Mouse (Mus musculus): ENCODE results near the gene Ccdc113. TPM values are rescaled to one million over a fixed set of nuclear protein-coding genes. Genes with fewer than 3 reads are reported as not detected.

Ccdc113 gene
- not detected for polyA plus RNA-seq (2017; shearing (Covaris generic))

DNA sequence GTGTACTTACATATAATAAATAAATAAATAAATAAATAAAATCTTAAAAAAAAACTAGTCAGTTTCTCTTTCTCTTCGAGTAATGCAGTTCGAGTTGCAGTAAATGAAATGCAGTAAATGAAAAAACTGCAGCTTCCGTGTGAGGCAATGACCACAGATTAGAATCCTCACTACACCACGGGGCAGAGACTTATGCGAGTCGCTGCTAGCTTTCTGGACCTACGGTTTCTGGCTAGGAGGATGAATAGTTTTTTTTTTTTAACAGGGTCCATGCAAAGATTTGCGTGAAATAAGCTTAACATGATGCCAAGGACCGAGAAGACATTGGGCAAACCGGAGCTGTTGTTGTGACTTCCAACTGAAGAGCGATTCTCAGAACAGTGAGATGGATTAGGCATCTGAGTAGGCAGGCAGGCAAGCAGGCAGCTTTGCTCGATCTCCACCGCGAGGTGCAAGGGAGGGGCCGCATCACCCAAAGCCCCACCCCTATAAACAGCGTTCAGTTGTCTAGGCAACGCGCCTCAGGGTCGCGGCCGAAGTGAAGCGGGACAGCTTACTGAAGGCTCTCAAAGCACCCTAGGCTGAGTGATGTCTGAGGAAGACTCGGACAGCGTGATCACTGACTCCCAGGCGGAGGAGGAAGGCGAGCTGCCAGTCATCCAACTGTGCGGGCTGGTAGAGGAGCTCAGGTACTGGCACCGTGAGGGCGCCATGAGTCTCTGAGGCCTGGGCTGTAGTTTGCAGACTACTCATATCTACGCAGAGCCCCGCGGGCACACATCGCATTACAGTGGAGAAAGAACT, at the start of gene Ccdc113:
TSS of gene Ccdc113 (plus strand) at position 502 of the 804 bp plus-strand sequence.

DNA sequence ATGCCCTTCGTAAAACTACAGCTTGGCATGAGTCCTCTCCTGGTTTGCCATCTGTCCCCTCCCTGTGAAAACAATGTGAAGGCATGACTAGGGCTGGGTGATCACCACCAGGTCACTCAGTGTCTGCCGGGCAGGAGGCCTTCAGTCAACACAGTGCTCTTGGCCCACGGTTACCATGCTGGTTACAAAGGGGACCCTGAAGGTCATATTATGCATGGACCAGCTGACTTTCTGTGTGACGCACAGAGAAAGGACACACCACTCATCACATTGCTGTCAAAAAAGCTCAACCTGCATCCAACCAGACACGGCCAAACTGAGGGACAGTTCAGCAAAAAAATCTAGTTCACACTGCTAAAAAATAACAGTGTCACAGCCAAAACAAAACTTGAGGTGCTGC, 43.9 kb upstream of the Ccdc113 start, which contains the start of gene Csnk2a2:
TSS of gene Csnk2a2 (minus strand) at position 34 of the 400 bp plus-strand sequence.

DNA sequence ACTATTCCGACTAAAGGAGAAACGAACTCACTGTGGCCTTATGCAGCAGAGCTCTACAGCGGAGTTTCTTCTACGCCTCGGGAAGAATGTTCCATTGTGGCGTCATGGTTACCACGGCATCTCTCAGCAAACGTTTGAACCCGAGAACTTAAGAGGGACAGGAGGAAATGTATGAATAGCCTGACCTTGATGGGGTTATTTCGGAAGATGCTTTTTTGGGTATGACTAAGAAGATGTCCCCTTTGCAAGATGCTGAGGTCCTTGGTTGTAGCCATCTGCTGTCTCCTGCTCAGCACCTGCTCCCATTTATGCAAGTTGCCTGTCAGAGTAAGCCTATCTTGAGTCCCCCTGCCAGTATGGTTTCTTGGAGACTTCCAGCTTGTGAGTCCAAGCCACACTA, 42.4 kb downstream of the Ccdc113 start, which contains the start of gene Prss54:
TSS of gene Prss54 (minus strand) at position 101 of the 400 bp plus-strand sequence.

Other genes with a start within 250 kb of the Ccdc113 start
- 0.30 TPM for gene Cngb1, start 227.5 kb upstream of the Ccdc113 start, polyA plus RNA-seq (2017; shearing (Covaris generic))
- gene Tepp, start 223.5 kb upstream of the Ccdc113 start, polyA plus RNA-seq (2017; shearing (Covaris generic)), result not detected
- gene Zfp319, start 202.1 kb upstream of the Ccdc113 start, polyA plus RNA-seq (2017; shearing (Covaris generic)), result 11.1 TPM
- gene Usb1, start 201.8 kb upstream of the Ccdc113 start, polyA plus RNA-seq (2017; shearing (Covaris generic)), result 59.6 TPM
- gene Mmp15, start 181.8 kb upstream of the Ccdc113 start, polyA plus RNA-seq (2017; shearing (Covaris generic)), result 2.7 TPM
- gene Cfap20, start 99.2 kb upstream of the Ccdc113 start, polyA plus RNA-seq (2017; shearing (Covaris generic)), result 43.9 TPM
- gene Csnk2a2, start 44.0 kb upstream of the Ccdc113 start, polyA plus RNA-seq (2017; shearing (Covaris generic)), result 38.9 TPM
- gene Prss54, start 42.3 kb downstream of the Ccdc113 start, polyA plus RNA-seq (2017; shearing (Covaris generic)), result not detected
- 11.1 TPM for gene Gins3, start 99.4 kb downstream of the Ccdc113 start, polyA plus RNA-seq (2017; shearing (Covaris generic))
- 1.3 TPM for gene Ndrg4, start 142.9 kb downstream of the Ccdc113 start, polyA plus RNA-seq (2017; shearing (Covaris generic))
- 76.5 TPM for gene Setd6, start 181.8 kb downstream of the Ccdc113 start, polyA plus RNA-seq (2017; shearing (Covaris generic))